Mouse (Mus musculus) spleen, embryonic (tissue): ENCODE data around the gene Pde4d.

Source experiments
- CTCF ChIA-PET: fragments of 350-600 bp; sonication (Branson Sonifier 250); formaldehyde crosslinking; loops from one replicate; lab custom pipeline; 2022; lab: Charles Lee

Pde4d gene

GRCm38 (mm10) chr13:109548771-109549555 is 1099.2 kb downstream of the Pde4d start:
- CTCF ChIA-PET: interaction anchor here (0.6 to 2.0 kb wide), 2 partner anchors 125 to 319 kb away, joined by 3 to 9 read pairs; no protein-coding TSS in a partner anchor

GRCm38 (mm10) chr13:109551836-109552235 is 1102.1 kb downstream of the Pde4d start:
- CTCF ChIA-PET: no interaction called here

GRCm38 (mm10) chr13:109555513-109555912 is 1105.8 kb downstream of the Pde4d start:
- CTCF ChIA-PET: no interaction called here

- CTCF ChIA-PET: no interaction called here
Measured at GRCm38 (mm10) chr13:109556853-109557252, 1107.1 kb downstream of the Pde4d start.

GRCm38 (mm10) chr13:109558341-109559257 is 1108.9 kb downstream of the Pde4d start:
- CTCF ChIA-PET: interaction anchor here (0.6 to 0.7 kb wide), 4 partner anchors 9 to 1785 kb away, joined by 3 to 5 read pairs (median 4); no protein-coding TSS in a partner anchor

- CTCF ChIA-PET: no interaction called here
Measured at GRCm38 (mm10) chr13:109560261-109560660, 1110.5 kb downstream of the Pde4d start.

GRCm38 (mm10) chr13:109568638-109569468 is 1119.1 kb downstream of the Pde4d start:
- CTCF ChIA-PET: no interaction called here

GRCm38 (mm10) chr13:109569491-109569890 is 1119.7 kb downstream of the Pde4d start:
- CTCF ChIA-PET: no interaction called here

- CTCF ChIA-PET: no interaction called here
Measured at GRCm38 (mm10) chr13:109576725-109577124, 1127.0 kb downstream of the Pde4d start.

GRCm38 (mm10) chr13:109577454-109577853 is 1127.7 kb downstream of the Pde4d start:
- CTCF ChIA-PET: no interaction called here

GRCm38 (mm10) chr13:109577901-109578300 is 1128.2 kb downstream of the Pde4d start:
- CTCF ChIA-PET: no interaction called here

- CTCF ChIA-PET: no interaction called here
Measured at GRCm38 (mm10) chr13:109581284-109582070, 1131.7 kb downstream of the Pde4d start.

GRCm38 (mm10) chr13:109590048-109590447 is 1140.3 kb downstream of the Pde4d start:
- CTCF ChIA-PET: no interaction called here

- CTCF ChIA-PET: no interaction called here
Measured at GRCm38 (mm10) chr13:109592192-109592797, 1142.5 kb downstream of the Pde4d start.

GRCm38 (mm10) chr13:109599711-109600110 is 1150.0 kb downstream of the Pde4d start:
- CTCF ChIA-PET: no interaction called here

- CTCF ChIA-PET: no interaction called here
Measured at GRCm38 (mm10) chr13:109604017-109604416, 1154.3 kb downstream of the Pde4d start.

GRCm38 (mm10) chr13:109605140-109605539 is 1155.4 kb downstream of the Pde4d start:
- CTCF ChIA-PET: no interaction called here

GRCm38 (mm10) chr13:109609106-109609804 is 1159.5 kb downstream of the Pde4d start:
- CTCF ChIA-PET: no interaction called here

- CTCF ChIA-PET: no interaction called here
Measured at GRCm38 (mm10) chr13:109609805-109610187, 1160.0 kb downstream of the Pde4d start.

- CTCF ChIA-PET: no interaction called here
Measured at GRCm38 (mm10) chr13:109610772-109611171, 1161.0 kb downstream of the Pde4d start.
